Mouse (Mus musculus): Measurements from ENCODE around the gene Col6a6.

Gene Col6a6

GRCm38 (mm10) chr9:105735195-105735594 is 92.8 kb downstream of the Col6a6 start:
- DNase-seq: peak; percentile 77

- DNase-seq: peak; percentile 42
Observed at GRCm38 (mm10) chr9:105734651-105735050, 93.3 kb downstream of the Col6a6 start.

DNA sequence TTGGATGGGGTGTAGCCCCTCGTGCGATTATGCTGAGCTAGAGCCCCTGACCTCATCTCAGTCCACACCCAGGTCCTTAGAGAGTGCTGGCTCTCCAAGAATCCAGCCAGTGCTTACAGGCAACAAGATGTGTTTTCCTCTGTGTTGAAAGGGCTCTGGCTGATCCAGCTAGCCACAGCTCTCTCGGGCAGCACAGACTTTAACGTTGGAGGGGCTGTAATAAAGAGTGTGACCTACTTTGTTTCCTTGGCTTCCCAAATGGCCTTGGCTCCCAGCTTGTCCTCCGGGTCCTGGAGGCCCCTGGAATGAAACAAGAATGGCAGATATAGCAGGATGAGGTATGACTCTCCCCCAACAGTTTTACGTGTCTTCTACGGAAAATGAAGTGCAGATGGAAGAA is 96.0 kb downstream of the Col6a6 start:
- DNase-seq: no peak

GRCm38 (mm10) chr9:105720430-105720829 is 107.5 kb downstream of the Col6a6 start:
- DNase-seq: no peak

- no peak for DNase-seq
Observed at GRCm38 (mm10) chr9:105719851-105720395, 108.0 kb downstream of the Col6a6 start.

DNA sequence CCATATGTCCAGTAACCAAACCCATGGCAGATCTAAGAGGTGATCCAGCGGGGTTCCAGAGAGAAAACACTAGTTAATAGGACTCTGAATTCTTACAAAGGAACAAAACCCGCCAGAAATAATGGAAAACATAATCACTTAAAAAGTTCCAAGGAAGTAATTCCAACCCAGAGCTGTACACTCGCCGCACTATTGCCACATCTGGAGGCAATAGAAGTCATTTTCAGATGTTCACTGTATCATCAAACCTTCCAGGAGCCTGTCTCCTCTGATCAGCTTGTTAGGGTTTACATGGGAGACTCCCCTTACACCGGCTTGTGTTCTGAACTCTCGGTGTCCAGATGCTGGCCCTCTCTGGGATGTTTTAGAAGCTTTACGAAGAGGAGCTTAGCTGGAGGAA is 108.6 kb downstream of the Col6a6 start:
- DNase-seq: no peak

DNA sequence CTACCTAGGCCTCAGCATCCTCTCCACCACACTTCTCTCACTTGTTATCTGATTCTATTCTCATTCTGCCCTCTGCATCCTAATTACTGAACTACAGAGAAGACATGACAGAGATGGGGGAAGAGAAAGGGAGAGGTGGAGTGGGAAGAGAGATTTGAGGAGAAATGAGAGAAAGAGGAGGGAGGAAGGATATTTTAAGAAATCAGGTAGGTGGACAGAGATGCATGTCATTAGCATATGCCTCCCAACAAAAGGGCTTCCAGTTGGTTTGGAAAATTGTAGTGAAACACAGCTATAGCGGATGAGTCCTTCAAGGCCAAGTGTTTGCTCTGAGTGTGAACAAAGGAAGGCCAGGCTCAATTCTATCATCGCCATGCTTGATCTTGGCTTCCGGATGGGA is 115.9 kb downstream of the Col6a6 start:
- no peak for DNase-seq

DNA sequence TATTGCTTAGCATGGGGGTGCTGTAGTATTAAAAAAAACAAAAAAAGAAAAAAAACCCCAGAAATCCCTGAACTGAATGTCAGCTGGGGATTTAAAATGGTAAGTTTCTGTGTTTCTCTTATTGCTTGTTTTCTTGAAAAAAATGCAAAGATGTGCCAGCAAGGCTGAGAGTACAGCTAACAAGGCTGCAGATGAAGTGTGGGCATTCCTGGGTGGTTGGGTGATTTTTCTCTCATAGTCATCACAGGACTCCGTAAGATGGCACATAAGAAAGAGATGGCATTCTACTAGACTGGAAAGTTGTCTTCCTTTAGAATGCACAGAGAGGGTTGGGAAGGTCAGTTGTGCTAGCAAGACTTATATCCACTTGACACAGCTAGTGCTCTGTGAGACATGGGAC is 122.9 kb downstream of the Col6a6 start:
- no peak for DNase-seq

DNA sequence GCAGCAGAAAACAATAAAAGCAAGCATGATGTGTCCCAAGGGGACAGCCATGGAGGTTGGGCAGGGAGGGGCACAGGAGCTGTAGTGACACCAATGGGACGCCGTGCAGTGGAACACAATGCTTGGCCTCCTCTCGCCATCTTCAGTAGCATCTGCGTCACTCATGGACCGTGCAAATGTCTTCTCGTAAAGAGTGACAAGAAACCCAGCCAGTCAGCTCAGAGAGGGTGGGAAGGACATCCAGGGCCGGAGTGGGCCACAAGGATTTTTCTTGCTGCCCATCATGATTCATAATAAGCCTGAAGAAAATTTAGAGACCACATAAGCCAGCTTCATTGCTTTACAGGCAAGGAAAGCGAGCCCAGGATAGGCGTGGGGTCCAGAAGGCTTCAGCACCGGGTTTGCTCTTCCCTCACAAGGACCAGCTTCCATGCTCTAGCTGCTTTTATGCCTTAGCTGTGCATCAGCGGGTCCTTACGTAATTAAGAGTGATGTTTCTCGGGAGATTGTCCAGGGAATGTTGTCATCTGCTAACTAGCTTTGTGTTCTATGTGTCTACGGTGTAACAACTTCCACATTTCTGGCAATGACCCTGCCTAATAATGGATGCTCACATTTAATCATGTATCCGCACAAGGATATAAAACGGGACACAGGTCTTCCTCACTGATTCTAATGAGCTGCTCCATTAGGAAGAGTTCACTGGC is 123.6 kb downstream of the Col6a6 start:
- DNase-seq: no peak

DNA sequence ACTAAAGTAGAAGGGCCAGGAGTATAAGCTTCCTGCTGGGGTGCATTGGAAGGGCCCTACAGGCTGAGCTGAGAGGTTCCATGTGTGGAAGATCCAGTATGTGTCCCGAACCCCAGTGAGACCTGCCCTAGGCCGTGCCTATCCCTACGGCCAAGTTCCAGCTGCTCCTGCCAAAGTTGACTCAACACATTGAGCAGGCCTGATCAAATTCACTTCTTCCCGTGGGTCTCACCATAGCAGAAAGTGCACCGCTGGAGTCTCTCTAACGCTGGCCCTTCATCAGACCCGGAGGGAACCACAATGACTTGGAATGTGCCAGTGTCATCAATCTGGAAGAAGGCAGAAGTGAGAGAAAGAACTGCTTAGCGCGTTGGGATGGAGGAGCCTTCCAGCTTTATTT is 126.0 kb downstream of the Col6a6 start:
- no peak for DNase-seq

DNA sequence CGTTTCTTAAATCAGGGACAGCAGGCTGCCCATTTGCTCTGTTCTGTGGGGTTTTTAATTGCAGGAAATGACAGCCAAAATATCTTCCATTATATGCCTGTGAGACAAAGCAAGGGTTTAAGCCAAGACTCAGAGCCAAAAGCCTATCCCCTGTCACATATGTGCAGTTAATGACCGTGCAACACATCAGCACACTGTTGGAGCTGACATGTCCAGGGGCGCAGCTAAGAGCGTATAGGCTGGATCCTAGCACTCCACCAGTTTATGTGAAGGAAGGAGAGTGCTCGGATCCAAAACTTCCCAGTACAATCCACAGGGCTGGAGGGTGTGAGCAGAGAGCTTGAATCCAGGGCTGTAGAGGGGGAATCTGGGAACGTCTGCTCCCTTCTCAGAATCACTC is 127.3 kb downstream of the Col6a6 start:
- no peak for DNase-seq

DNA sequence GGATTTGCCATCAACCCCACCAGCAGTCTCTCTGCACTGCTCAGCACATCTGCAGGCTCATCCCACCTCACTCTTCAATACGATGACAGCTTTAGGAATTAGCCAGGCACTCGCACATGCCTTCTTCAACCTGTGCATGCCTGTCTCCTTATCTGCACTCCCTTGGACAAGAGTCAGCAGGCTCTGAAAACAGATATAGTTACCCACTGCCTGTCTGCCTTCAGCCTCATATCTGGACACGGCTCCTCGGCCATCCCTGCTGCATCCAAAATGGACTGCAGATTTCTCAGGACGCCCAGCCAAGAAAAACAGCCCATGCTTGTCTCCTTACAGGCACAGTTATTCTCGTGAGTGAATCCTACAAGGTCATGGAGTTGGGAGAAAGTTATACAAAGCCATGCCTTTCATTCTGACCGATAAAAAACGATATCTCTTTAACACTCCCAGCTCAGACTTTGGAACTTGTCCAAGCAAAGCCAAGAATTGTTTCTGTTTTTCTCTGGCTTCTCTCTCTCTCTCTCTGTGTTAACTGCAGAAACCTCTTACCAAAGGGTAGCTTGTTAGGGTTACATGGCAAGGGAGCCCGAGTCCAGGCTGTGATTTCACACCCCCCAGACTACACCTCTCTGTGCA is 130.1 kb downstream of the Col6a6 start:
- peak; percentile 5 for DNase-seq

- DNase-seq: no peak
Observed at GRCm38 (mm10) chr9:105696818-105697564, 131.0 kb downstream of the Col6a6 start.

- DNase-seq: peak; percentile 88
Observed at GRCm38 (mm10) chr9:105693854-105694253, 134.1 kb downstream of the Col6a6 start.

- no peak for DNase-seq
Observed at GRCm38 (mm10) chr9:105693056-105693455, 134.9 kb downstream of the Col6a6 start.

GRCm38 (mm10) chr9:105692472-105692871 is 135.5 kb downstream of the Col6a6 start:
- DNase-seq: no peak

DNA sequence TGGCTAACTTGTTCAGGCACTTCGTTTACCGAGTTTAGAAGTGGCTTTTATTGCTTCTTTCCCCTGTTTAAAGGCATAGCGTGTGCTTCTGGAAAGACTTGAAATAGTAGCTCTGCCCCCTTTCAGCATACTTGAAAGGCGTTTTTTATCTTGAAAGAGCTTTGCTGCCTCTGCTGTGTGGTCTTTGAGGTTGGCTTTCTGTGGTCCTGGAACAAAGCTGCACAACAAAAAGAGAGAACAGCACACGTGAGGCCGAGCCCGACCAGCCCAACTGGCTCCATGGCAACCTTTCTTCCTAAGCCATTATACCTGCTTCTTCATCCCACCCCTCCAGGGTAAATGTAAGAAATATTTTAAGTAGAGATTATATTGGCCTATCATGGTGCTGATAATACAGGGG is 138.5 kb downstream of the Col6a6 start:
- no peak for DNase-seq

DNA sequence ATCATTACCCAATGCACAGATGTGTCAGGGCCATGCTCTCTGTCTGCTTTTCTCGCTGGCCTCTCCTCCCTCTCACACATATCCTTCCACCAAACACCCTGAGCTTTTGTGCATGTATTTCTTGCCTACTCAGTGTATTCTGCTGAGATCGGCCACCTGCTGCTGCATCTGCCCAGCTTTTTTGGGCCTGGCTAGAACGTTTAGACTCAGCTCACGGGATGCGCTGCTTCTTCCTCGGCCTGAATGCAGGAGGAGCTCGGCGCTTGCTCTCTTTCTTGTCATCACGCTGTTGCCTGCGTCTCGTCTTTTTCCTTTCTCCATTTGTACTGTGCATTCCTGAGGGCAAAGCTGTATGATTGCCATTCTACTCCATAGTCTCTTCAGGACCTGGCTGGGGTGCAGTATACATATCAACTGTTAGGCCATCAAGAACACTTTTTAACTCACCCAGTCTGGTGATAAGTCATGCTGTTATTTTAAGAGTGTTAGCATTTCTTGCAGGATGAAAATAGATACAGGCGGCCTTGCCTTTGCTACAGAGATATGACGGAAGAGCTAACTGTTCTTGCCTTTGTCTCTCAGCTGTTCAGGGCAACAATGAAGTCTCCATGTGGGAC is 143.3 kb downstream of the Col6a6 start:
- DNase-seq: no peak

DNA sequence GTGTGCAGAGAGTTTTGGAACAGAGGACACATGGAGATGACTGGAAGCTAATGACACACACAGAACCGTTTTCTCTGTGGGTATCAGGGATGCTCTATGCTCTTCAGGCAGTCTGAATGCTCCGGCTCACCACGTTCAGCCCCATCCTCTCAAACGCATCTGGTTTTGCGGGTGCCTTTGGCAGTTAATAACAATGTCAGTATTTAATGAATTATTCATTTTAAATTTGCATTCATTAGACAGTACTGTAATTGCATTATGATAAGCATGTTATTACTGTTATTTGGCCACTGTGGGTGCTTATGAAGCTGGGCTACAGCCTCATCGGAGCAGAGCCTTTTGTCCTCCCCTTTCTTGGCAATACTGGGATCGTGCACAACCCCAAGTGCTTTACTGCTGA is 146.6 kb downstream of the Col6a6 start:
- DNase-seq: no peak

DNA sequence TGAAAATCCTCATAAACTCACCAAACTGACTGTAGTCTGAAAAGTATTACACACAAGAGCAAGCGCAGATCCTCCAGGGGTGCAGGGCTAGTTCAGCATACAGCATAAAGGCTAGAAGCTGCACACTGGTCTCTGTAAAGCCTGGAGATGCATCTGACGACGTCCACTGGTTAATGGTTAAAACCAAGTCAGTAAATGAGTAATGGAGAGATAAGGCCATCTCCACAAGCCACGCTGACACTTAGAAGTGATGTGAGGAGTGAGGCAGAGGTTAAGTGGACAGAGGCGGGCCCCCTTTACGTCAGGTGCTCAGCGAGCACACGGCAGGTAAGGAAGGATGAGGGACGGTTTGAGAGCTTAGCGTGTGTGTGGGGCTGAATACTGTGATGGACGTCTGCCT is 152.0 kb downstream of the Col6a6 start:
- no peak for DNase-seq

GRCm38 (mm10) chr9:105672032-105672431 is 155.9 kb downstream of the Col6a6 start:
- no peak for DNase-seq

- no peak for DNase-seq
Observed at GRCm38 (mm10) chr9:105670916-105671315, 157.0 kb downstream of the Col6a6 start.

DNA sequence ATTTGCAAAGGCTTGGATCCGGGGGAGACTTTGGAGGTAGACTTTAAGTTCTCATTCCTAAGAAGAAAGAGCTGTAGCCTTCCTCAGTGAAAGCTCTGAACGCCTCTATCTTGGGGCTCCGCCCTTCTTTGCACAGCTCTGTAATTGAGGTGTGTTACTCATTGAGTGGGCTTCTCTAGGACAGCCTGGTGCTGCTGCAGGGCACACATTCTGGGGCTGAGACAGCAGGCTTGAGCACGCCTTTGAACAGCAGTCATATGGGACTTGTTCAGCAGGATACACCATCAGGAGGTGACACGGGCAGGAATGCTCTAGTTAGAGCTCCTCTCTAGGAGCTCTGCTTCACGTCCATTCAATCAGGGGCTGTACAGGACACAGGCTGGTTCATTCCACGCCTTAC is 162.7 kb downstream of the Col6a6 start:
- no peak for DNase-seq
